Mouse (Mus musculus) embryo, embryonic 10 days (tissue): ENCODE results near the gene Kirrel3.

ENCODE experiments used
- DNase-seq: peaks from one replicate; pipeline ENCODE4 v3.0.0-alpha.2; 2015; ENCODE audit warnings: low spot score

Kirrel3 gene

GRCm38 (mm10) chr9:35056611-35057010 is 570.9 kb downstream of the Kirrel3 start:
- no peak for DNase-seq

DNA sequence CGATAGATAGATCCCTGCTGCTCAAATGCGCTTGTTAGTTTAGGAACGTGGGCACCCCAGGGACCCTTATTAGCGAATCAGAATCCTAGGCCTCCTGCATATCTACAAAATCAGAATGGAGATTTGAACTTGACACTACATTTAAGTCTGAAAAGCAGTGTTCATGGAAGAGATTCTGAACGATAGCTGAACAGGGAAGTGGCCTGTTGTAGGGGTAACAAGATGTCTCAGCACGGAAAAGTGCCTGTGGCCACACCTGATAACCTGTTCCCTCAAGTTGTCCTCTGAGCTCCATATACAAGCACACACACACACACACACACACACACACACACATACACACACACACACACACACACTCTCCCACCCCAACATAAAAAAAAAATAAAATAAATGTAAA is 571.9 kb downstream of the Kirrel3 start:
- no peak for DNase-seq

- no peak for DNase-seq
Observed at GRCm38 (mm10) chr9:35058186-35058585, 572.5 kb downstream of the Kirrel3 start.

GRCm38 (mm10) chr9:35058596-35059354 is 573.1 kb downstream of the Kirrel3 start:
- no peak for DNase-seq

DNA sequence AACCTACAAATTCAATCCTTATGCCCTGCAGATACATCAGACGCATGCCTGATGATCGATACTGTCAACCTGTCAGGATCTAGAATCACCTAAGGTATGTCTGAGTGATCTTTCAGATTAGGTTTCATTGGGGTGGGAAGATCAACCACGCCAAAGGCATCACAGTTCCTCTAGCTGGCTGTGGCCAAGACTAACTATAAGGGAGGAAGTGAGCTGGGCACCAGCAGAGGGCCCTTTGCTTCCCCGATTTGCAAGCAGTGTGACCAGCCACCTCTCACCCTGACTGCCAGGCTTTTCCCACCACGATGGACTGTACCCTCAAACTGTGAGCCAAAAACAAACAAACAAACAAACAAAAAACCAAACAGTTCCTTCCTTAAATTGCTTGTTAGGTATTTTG is 574.2 kb downstream of the Kirrel3 start:
- DNase-seq = no peak

DNA sequence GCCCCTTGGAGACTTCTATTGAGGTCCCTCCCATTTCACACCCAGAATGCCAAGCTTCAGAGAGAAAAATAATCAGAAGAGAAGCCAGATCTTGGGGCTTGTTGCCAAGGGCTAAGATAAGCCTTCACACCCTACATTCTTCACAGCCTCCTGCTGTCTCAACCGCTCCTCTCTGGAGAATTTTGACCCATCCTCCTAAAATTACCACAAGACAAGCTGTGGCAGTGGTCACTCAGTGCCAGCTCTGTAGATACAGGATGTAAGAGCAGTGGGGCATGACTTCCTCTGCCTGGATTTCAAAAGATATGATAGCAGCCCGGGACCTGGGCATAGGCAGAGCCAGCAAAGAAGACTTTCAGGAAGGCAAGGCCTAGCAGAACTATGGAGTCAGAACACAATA is 575.8 kb downstream of the Kirrel3 start:
- DNase-seq = no peak
